Mouse (Mus musculus) layer of hippocampus, postnatal 25 days (tissue): ENCODE data around the gene Rrp12. TPM values are rescaled to one million over a fixed set of nuclear protein-coding genes. Genes with fewer than 3 reads are reported as not detected.
"Not testable (repeated sequence)": the region's sequence is repeated elsewhere in the genome, so short reads cannot be mapped to it uniquely, and the experiment has no call there.

ENCODE experiments used
- DNase-seq, 2 experiments: peaks; one replicate each; pipeline ENCODE4 v3.0.0; 2022; ENCODE audit warnings: mixed read lengths in 2 of 2, low spot score in 1 of 2; ENCODE audit errors: extremely low spot score in 1 of 2
- total RNA-seq, 2 experiments: library from RNA; stranded (reverse); gene quantifications; 2 replicates each; pipeline ENCODE4 v1.2.3; 2021

Rrp12 gene
- total RNA-seq, 2 experiments from 2014 or later, result 32.9 to 33.5 TPM

GRCm38 (mm10) chr19:41850719-41851543 is 45.0 kb downstream of the Rrp12 start:
- no peak for DNase-seq

DNA sequence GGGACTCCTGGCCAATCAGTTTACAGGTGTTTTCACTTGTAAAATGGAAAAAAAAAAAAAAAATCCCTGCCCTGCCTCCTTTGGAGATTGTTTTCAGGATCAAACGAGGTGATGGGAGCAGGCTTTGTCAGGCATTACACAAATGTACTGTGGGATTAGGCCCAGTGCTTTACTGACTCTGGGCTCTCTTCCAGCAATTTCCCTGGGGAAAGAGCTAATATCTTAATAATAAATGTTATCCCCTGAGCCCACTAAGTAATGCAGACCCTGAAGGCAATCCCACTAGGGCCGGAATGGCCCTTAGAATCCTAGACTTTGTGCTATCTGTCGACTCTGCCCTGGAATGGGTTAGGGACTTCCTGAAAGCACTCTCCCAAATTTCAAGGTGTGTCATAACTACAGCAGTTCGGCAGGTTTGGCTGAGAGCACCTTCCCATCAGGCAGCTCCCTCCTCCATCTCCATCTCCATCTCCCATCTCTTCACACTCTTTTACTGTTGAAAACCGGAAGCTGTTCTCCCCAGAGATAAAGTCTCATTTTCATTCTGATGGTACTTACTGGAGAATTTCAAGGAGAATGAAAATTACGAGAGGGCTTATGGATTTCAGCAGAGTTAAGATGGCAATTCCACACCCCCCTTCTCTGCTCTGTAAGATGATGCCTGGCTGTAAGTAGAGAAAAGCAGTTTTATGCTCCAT is 45.8 kb downstream of the Rrp12 start:
- DNase-seq, result no peak

DNA sequence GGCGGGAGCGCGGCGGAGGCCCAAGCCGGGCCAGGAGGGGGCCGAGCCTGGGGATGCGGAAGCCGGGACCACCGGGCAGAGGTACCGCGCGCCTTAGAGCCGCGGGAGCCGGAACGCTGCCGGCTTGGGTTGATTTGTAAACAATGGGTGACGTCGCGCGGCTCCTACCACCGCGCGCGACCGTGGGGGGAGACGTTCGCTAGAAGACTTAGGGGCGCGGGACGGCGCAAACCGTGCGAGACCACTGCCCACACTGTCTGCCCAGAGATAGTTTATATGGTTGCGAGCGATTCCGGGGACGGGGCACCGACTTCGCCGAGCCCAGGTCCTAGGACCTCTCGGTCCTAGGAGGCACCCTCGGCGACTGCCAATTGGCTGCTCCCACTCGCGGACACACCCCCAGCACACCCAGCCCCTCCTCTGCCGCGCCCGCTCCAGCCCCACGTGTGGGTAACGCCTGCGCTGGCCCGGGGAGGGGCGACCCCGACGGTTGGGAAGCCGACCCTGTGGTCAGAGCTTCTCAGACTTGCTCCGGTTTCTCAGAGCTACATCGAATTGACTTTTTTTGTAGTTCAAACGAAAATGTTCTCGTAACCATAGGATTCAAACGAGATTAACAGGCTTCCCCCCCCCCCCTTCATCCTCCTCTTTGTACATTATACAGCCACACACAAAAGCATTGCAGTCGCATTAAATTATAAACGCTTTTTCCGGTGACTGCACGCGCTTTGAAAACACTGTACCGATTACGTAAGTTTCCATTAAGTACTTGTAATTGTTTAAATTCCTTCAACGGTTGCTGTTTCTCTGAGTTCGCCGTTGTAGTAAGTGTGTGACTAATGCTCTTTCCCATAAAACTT is 47.8 kb downstream of the Rrp12 start, which contains the start of gene Frat2:
TSS of gene Frat2 (minus strand) at position 141 of the 860 bp plus-strand sequence.
- DNase-seq, result peak; percentile 76 to 86

DNA sequence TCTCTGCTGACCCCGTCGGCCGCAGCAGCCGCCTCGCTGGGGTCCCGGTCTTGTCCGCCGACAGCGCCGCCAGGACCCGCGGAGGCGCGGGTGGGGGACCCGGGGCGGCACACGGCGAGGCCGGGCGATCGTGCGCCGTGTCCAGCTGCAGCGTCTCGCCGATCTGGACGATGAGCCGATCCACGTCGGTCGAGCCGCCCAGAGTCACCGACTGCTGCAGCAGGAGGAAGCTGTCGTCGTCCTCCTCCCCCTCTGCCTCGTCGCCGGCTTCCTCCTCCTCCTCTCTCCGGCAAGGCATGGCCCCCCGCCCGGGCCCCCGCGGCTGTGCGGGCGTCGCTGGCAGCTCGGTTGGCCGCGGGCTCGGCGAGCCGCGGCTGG is 48.4 kb downstream of the Rrp12 start:
- not testable (repeated sequence) for DNase-seq

GRCm38 (mm10) chr19:41847091-41847581 is 48.8 kb downstream of the Rrp12 start:
- peak; percentile 25 to 50 for DNase-seq

DNA sequence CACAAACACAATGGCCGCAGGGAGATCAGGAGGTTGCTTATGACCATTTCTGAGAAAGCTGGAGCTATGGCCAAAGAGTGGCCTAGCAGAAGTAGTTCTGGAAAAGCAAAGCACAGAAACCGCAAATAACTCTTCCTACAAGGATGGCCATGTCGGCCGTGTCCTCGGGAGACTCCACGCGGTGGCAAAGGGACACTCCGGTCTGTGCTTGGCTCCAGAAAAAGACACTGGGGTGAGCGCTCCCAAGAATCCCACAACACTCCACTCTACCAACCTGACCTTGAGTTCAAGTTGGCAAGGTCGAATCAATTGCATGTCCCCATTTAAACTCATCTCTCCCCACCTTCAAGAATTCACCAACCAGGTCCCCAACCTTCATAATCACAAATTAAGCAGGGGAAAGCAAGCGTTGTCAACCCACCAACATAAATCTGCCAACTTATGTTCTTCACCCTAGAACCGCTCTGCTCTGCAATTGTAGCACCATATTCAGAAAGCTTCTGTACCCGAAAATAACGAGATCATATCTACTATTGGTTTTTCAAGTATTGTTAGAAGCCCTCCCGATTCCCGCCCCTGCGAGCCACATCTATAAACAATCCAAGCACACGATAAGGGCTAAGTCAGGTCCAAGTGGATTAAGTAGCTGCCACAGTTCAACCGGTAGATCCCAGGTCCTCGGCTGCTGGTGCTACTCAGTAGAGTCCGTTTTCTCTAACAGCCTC is 49.4 kb downstream of the Rrp12 start:
- DNase-seq, result no peak

DNA sequence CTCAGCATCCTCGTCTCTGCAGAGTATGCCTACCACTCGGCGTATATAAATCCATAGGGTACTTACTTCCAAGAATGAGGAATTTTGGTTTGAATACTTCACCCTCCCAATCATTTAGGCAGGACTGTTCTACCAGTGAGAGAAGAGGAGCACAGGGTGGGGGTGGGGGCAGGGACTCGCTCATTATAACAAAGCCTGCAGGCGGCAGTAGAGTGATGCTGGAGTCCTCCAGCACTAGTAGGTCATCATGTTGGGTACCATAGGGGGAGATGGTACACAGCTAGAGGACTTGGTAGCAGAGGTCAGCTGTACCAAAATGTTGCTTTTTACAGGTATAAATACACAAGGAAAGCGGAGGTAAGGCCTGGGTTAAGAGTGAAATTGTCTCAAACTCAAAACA is 51.6 kb downstream of the Rrp12 start:
- DNase-seq, result no peak

- DNase-seq, result no peak
Observed at GRCm38 (mm10) chr19:41842706-41843105, 53.3 kb downstream of the Rrp12 start.

GRCm38 (mm10) chr19:41842196-41842595 is 53.8 kb downstream of the Rrp12 start:
- DNase-seq, result no peak

DNA sequence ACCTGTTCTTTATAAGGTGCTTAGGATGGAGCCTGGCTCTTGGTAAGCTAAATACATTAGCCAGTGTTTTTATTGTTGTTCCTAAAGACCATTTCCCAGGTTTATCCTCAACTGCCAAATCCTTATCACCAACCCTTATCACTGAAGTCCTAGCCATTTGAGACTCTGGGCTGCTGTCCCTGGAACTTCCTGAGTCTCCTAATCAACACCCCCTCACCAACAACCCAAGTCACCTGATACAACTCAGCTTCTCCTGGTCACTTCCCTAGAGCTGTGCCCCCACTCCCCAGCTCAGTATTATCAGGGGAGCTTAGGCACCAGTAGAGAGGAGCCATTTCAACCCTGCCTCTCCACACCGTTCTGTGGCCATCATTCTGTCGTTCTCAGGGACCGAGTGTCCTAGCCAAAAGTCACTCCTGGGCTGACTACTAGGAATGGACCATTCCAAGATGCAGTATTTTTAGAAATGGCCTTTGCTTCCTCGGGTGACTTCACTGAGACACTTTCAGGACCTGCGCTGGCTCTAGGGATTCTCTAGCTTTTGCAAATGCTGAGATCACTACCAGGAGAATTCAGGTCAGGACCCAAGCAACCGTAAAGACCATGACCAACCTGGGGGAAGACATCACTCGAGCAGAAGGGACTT is 54.7 kb downstream of the Rrp12 start:
- no peak for DNase-seq

GRCm38 (mm10) chr19:41839685-41840084 is 56.3 kb downstream of the Rrp12 start:
- no peak for DNase-seq

GRCm38 (mm10) chr19:41838808-41839207 is 57.2 kb downstream of the Rrp12 start:
- DNase-seq, result no peak

- no peak for DNase-seq
Observed at GRCm38 (mm10) chr19:41837917-41838261, 58.1 kb downstream of the Rrp12 start.

GRCm38 (mm10) chr19:41837194-41837916 is 58.6 kb downstream of the Rrp12 start:
- DNase-seq, result no peak

DNA sequence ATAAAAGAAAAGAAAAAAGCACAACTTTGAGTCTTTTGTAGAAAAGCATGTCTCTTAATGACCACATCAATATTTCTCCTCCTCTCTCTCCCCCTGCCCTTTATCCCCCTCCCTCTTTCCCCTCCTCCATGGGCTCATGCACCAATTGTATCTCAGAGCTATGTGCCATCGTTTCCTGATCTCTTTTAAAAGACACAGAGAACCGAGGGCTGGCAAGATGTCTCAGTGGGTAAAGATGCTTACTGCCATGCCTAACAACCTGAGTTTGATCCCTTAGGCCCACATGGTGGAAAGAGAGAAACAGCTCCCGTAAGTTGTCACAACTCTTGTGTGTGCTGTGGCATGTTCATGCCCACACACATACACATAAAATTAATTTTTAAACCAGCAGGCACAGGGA is 59.3 kb downstream of the Rrp12 start:
- no peak for DNase-seq

- DNase-seq, result peak; percentile 44 to 45
Observed at GRCm38 (mm10) chr19:41835816-41836215, 60.2 kb downstream of the Rrp12 start.

DNA sequence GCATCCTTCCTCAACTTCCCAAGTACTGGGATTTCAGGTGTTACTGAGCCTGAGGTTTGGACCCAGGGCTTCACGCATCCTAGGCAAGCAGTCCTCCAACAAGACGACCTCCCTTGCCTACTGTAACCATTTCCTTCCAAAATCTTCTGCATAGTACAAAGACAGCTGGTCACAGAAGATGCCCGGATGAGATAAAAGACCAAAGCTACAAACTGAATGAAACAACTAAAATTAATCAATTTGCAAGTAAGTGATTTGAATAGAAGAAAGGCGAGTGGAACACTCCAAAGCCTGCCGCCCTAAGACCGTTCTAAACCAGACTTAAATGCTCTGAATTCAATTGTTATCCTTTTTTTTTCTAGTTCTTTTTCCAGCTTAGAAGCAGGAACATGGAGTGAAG is 60.6 kb downstream of the Rrp12 start:
- DNase-seq, result no peak

DNA sequence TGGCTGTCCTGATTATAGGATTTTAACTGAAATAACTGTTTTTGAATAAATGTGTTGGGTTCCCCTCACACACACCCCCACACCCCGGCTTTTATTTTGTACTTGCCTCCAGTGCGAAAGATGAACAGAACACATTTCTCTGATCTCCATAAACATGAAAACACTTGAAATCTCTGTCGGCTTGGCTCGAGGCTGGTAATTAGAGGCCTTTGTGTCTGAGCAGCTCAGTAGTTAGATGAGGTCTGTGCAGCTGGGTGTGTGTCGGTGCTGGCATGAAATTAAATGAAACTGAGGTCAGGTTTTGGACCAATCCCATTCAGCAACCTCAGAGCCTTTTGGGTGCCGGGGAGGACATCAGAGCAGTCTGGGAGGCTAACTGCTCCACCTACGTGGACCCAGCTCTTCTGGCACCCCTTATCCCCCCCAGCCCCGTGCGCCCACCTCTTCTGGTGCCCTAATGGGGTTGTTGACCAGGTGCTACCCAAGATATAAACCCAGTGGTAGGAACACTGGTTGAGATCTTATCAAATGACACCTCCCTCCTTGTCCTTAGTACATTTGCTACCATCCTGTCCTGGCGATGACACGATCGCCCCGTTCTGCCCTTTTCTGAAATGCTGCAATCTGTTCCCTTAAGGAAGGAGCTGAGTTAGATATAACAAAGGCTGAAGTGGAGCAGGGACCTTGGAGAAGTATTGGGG is 63.3 kb downstream of the Rrp12 start:
- no peak for DNase-seq
